Mouse (Mus musculus): ENCODE measurements around the gene Exosc2.

- TF ChIP-seq CTCF (IDR thresholded peaks at IDR 0.05; ENCODE audit: borderline replicate concordance, control insufficient read depth, extremely low read depth, insufficient read depth, low read length, poor library complexity) (no peak), POLR2A (IDR thresholded peaks at IDR 0.05; ENCODE audit: control insufficient read depth, extremely low read depth, insufficient read depth, low read length, poor library complexity) (no peak)
These were observed 29.0 kb upstream of the Exosc2 start for GRCm38 (mm10) chr2:31641508-31641830.
